ENCODE assay signal across 8 mouse cellular contexts in genomic region chr9:88548614-88548945, GRCm38 (mm10). TPM values are rescaled to one million over a fixed set of nuclear protein-coding genes. Genes with fewer than 3 reads are reported as not detected.
A peak's percentile ranks its signal among the peaks of the same experiment; 100 is the strongest.
DNase-seq lines count a peak whose midpoint lies in the region; ATAC-seq and TF ChIP-seq lines count a peak whose summit lies in the region.

No protein-coding gene starts in this region.

- 0 out of 2 replicates have a peak overlapping the region, but pooled peaks have one; percentile 65 for H3K27ac ChIP-seq in heart, embryonic 12.5 days (ENCODE audit: poor library complexity, severe bottlenecking)
- no peak overlapping the region for H3K27ac ChIP-seq in forebrain, embryonic 13.5 days
- H3K27ac ChIP-seq in liver, embryonic 15.5 days (replicated peaks), result peak overlapping the region; percentile 91

- H3K9me3 ChIP-seq in heart, embryonic 12.5 days (replicated peaks), result no peaks in the 10 kb centered on the region
- H3K9me3 ChIP-seq in E14TG2a.4 (ENCODE audit: low read length), result no peaks in the 10 kb centered on the region
- no peaks in the 10 kb centered on the region for H3K9me3 ChIP-seq in forebrain, embryonic 13.5 days (replicated peaks)
- no peaks in the 10 kb centered on the region for H3K9me3 ChIP-seq in liver, embryonic 15.5 days (replicated peaks)

- H3K27me3 ChIP-seq in heart, embryonic 12.5 days (replicated peaks), result no peaks in the 10 kb centered on the region
- no peaks in the 10 kb centered on the region for H3K27me3 ChIP-seq in E14TG2a.4 (ENCODE audit: insufficient read depth, low read length)
- H3K27me3 ChIP-seq in forebrain, embryonic 13.5 days, result no peaks in the 10 kb centered on the region
- peaks cover 5% of the 10 kb centered on the region; the same call in 1 of the 2 replicates for H3K27me3 ChIP-seq in liver, embryonic 15.5 days

- no peak for DNase-seq in heart, postnatal 4 days
- DNase-seq in left cerebral cortex, adult 9 months (ENCODE audit: low spot score in 2 of 2), result no peak
- DNase-seq in layer of hippocampus, adult 8-10 months (ENCODE audit: low spot score in 2 of 2), result no peak
- no peak for DNase-seq in gastrocnemius, postnatal 36 days

- 2% methylated on average over 8 of the region's 8 CpGs for WGBS in heart, embryonic 12.5 days
- WGBS in forebrain, embryonic 13.5 days, result 5% methylated on average over 8 of the region's 8 CpGs
- WGBS in liver, embryonic 15.5 days (ENCODE audit: insufficient replicate concordance), result 8% methylated on average over 8 of the region's 8 CpGs

- H3K4me3 ChIP-seq in heart, embryonic 12.5 days, result peak overlapping the region; percentile 92
- H3K4me3 ChIP-seq in E14TG2a.4 (replicated peaks; ENCODE audit: low read length), result peak overlapping the region; percentile 97
- peak overlapping the region; percentile 84 for H3K4me3 ChIP-seq in forebrain, embryonic 13.5 days
- peak overlapping the region; percentile 87 for H3K4me3 ChIP-seq in liver, embryonic 15.5 days (replicated peaks)

- intact Hi-C loops in gastrocnemius, postnatal 36 days (cut with DNase I), result loop anchor here (5.0 kb wide), 1 partner anchor 71 kb away; no protein-coding TSS in a partner anchor

- peaks cover 14% of the 10 kb centered on the region for H3K4me1 ChIP-seq in heart, embryonic 12.5 days (replicated peaks)
- H3K4me1 ChIP-seq in E14TG2a.4 (replicated peaks; ENCODE audit: low read depth, low read length), result peaks cover 18% of the 10 kb centered on the region
- H3K4me1 ChIP-seq in forebrain, embryonic 13.5 days, result peaks cover 28% of the 10 kb centered on the region
- peaks cover 43% of the 10 kb centered on the region for H3K4me1 ChIP-seq in liver, embryonic 15.5 days (replicated peaks)

- peaks cover 11% of the 10 kb centered on the region for H3K36me3 ChIP-seq in heart, embryonic 12.5 days
- no peaks in the 10 kb centered on the region for H3K36me3 ChIP-seq in E14TG2a.4 (ENCODE audit: insufficient read depth, low read length)
- H3K36me3 ChIP-seq in forebrain, embryonic 13.5 days (ENCODE audit: poor library complexity, severe bottlenecking), result peaks cover 13% of the 10 kb centered on the region
- peaks cover 17% of the 10 kb centered on the region; the same call in 1 of the 2 replicates for H3K36me3 ChIP-seq in liver, embryonic 15.5 days (replicated peaks)

- peak overlapping the region; percentile 68 for H3K4me2 ChIP-seq in heart, embryonic 12.5 days
- H3K4me2 ChIP-seq in forebrain, embryonic 13.5 days, result peak overlapping the region; percentile 74
- peak overlapping the region; percentile 78 for H3K4me2 ChIP-seq in liver, embryonic 15.5 days

- peak overlapping the region; percentile 77 for H3K9ac ChIP-seq in heart, embryonic 12.5 days
- H3K9ac ChIP-seq in forebrain, embryonic 13.5 days, result peak overlapping the region; percentile 79
- peak overlapping the region; percentile 79 for H3K9ac ChIP-seq in liver, embryonic 15.5 days

- ATAC-seq in heart, embryonic 12.5 days (ENCODE audit: insufficient number of reproducible peaks, low FRiP score), result no peak
- ATAC-seq in forebrain, embryonic 13.5 days, result peak; percentile 4; the same call in 1 of the 2 replicates
- ATAC-seq in liver, embryonic 15.5 days (ENCODE audit: insufficient read depth), result no peak

- TF ChIP-seq CTCF in E14TG2a.4 (conservative IDR thresholded peaks at IDR 0.05; ENCODE audit: low read length), result no peak

RNA-seq across cellular contexts. Expression of gene Zfp949, which starts 0.8 kb away (rescaled TPM):
- 5.9 and 6.9 TPM in 2 replicates for polyA plus RNA-seq in heart, embryonic 12.5 days (2016; fragmentation: Nextera tagmentation; extraction: Ambion mirVana)
- 1 to 10 TPM; 4.8 to 5.8 TPM for total RNA-seq in heart, postnatal 4 days (2021)
- 12.4 and 13.6 TPM in 2 replicates for polyA plus RNA-seq in forebrain, embryonic 13.5 days (2015; fragmentation: Nextera tagmentation; extraction: Ambion mirVana)
- polyA plus RNA-seq in liver, embryonic 15.5 days (2015; fragmentation: Nextera tagmentation; extraction: Ambion mirVana), result 6.4 and 7.9 TPM in 2 replicates
- total RNA-seq in layer of hippocampus, adult 8-10 months (2022), result 10 to 100 TPM; 19.5 to 29.3 (median 24.7) TPM
- 1 to 10 TPM; 9.4 TPM for total RNA-seq in gastrocnemius, postnatal 36 days (2021)

RNA-seq across cellular contexts. Expression of gene Trim43a, which starts 32.1 kb away (rescaled TPM):
- polyA plus RNA-seq in heart, embryonic 12.5 days (2016; fragmentation: Nextera tagmentation; extraction: Ambion mirVana), result 0.21 and 0.45 TPM in 2 replicates
- total RNA-seq in heart, postnatal 4 days (2021), result not detected
- 0.22 and 0.34 TPM in 2 replicates for polyA plus RNA-seq in forebrain, embryonic 13.5 days (2015; fragmentation: Nextera tagmentation; extraction: Ambion mirVana)
- not detected in 2 replicates for polyA plus RNA-seq in liver, embryonic 15.5 days (2015; fragmentation: Nextera tagmentation; extraction: Ambion mirVana)
- total RNA-seq in layer of hippocampus, adult 8-10 months (2022), result 1 to 10 TPM in 1 of 4 experiments, under 1 TPM in 2, not detected in 1; 0.74 to 1.2 (median 0.89) TPM
- total RNA-seq in gastrocnemius, postnatal 36 days (2021), result under 1 TPM; 0.13 to 0.27 TPM
